Mouse (Mus musculus): ENCODE results near the gene Serpinb1c.
"Not testable (repeated sequence)": the region's sequence is repeated elsewhere in the genome, so short reads cannot be mapped to it uniquely, and the experiment has no call there.

Gene Serpinb1c

DNA sequence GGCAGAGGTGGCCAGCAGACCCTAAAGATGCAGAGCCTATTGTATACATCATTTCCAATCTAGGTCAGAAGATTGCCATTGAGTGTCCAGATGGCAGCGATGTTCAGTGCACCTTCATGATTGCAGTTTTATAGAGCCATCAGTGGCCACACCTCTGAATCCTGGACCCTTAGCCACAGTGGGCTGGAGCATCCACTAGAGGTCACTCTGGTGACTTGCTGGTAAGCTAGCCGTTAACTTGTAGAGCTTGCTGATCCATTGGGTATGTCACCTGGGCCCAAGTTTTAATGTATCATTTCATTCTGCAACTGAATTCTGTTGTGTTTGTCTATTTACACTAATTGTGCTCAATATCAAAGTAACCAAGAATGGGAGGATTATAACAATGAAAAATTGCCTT lies 32.4 kb downstream of the Serpinb1c start:
- no peak for DNase-seq (ENCODE audit: low spot score)

DNA sequence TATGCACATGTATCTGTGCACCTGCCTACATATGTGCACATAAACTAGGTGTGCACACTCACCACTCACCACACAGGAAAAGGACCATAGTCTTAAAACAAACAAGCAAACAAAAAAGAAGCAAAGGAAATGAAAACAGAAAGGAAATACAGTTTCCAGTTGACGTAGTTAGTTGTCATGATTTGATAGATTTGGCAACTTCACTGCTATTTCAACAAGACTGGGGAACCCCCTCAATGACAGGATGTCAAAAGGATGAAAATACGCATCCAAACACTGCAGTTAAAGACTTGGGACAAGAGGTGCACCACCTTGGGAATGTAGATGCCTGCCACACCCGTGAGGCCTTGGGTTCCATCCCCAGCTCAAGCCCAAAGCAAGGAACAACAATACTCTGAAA lies 33.5 kb downstream of the Serpinb1c start:
- DNase-seq (ENCODE audit: low spot score), result not testable (repeated sequence)

DNA sequence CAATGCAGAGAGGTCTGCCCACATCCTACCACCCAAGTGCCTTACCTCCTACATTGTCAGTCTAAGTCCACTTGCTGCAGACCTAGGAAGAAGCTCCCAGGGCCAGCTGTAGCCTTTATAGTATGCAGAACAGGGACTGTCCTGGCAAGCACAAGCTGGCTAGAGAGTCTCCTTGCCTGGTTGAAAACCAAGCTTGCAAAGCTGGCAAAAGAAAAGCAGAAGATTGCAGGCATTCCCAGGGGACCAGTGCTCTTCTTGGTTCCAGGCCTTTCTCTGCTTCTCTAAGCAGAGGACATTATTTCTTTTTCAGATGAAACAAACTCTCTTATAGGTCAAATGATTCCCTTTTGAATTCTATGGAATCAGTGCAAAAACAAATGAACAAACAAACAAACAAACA lies 34.6 kb downstream of the Serpinb1c start:
- DNase-seq (ENCODE audit: low spot score), result no peak

DNA sequence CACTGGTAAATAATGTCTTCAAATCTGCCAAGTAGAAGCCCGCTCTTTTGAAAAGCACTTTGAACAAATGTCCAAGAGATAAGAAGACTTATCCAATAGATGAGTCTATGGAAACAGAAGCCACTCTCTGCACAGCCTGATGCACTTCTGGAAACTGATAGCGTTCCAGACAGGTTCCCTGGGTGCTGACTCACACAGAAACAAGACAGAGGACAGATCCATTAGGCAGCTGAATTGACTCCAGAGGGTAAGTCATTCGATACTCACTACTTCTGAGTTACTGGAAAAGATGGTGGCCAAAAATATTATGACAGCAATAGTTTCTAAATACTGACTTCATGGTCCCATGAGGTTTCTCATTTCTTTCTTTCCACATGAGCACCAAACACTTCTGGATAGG lies 37.2 kb downstream of the Serpinb1c start:
- DNase-seq (ENCODE audit: low spot score), result no peak

DNA sequence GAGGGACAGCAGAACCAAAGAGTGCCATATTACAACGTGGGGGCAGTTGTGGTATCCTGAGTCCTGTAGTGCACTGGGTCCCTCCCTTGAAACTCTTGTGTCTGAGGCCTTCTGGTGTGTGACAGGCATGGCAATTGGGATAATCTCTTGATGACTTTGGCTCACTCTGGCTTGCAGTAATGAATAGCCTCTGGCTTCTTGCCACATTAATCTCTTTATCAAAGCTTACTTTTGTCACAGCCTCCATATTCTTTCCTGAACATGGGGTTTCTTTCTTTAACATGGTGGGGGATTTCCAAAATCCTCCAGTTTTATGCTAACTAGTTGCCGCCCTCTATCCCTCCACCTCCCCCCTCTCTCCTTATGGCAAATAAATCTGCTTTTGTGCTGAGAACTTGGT lies 44.9 kb downstream of the Serpinb1c start:
- DNase-seq (ENCODE audit: low spot score), result no peak

DNA sequence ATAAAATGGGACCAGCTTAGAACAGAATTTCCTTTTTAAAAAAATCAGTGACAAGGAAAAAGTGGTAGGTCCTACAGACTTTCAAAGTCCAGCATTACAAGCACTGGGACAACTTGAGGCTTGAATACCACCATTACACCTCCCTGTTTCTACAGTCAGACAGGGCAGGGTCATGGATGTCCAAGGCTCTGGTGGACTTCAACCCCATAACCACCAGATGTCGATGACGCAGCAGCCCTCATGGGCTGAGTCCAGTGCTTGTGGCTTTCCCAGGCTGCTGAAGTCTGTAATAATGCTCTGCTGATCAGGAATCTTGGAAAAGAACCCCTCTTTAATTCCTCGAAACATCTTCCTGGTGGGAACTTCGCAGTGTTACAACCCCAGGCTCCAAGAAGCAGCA lies 45.5 kb downstream of the Serpinb1c start:
- no peak for DNase-seq (ENCODE audit: low spot score)

DNA sequence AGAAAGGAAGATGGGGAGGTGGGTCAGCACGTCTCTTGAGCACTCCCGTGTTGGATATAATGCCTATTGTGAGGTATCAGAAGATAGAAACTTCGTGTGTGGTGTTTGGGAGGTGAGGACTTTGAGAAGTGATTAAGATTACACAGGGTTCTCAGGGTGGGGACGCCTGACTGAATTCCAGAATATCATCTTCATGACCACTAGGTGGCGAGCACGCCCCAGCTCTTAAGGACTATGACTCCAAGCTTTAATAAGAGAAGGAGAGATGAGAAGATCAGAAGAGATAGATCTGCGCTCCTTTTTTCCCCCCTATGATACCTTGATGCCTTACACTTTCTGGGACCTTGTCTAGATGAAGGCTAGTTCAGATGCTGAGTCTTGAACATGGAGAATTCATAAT lies 46.0 kb downstream of the Serpinb1c start:
- DNase-seq (ENCODE audit: low spot score), result no peak

DNA sequence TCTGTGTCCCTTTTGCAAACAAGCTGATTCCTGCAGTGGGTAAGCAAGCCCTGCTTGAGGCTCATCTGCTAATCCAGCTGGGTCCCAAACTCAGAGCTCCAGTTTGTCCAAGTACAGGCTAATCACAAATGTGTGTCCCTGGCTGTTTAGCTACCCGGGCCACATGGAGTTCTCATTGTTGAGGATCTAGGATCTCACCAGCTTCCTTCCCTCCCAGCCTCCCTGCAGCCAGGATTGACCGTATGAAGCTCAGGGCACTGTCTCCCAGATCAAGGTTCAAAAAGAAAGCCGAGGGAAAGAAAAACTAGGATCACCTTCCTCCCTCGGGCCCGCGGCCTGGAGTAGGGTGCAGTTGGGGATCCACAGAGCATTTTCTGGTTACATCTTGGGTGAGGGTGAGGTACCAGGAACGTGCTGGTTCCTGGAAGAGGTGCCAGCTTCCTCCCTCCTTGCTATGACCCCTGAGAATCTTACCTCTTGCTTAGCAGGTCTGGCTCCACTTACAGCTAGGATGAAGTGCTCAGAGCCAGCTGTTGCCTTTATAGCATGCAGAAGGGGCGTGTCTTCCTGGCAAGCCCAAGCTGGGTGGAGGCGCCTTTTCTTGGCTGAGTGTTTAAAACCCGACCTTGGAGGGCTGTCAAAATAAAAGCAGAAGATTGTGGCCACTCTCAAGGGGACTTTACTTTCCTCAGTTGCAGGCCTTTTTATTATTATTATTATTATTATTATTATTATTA lies 47.2 kb downstream of the Serpinb1c start, which contains the start of gene Serpinb1a:
Gene Serpinb1a (minus strand): TSS at position 518 of the 737 bp plus-strand sequence.
- DNase-seq (ENCODE audit: low spot score), result no peak

DNA sequence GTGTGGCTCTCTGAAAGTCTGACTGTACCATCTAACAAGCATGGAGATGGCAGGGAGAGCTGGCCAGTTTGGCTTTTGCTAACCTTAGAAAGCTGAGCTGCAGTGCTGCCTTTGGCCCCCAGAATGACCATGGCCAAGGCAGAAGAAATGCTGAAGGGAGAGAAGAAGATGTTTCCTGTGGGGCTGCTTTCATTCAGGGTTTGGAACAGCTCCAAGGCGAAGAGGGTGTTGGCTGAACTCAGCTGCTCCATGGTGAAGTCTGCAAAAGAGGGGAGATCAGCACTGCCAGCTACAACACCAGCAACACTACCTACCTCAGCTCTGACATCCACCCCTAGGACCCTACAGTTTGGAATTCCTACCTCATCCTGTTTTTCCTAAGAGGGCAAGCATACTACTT lies 47.9 kb downstream of the Serpinb1c start:
- DNase-seq (ENCODE audit: low spot score), result no peak

DNA sequence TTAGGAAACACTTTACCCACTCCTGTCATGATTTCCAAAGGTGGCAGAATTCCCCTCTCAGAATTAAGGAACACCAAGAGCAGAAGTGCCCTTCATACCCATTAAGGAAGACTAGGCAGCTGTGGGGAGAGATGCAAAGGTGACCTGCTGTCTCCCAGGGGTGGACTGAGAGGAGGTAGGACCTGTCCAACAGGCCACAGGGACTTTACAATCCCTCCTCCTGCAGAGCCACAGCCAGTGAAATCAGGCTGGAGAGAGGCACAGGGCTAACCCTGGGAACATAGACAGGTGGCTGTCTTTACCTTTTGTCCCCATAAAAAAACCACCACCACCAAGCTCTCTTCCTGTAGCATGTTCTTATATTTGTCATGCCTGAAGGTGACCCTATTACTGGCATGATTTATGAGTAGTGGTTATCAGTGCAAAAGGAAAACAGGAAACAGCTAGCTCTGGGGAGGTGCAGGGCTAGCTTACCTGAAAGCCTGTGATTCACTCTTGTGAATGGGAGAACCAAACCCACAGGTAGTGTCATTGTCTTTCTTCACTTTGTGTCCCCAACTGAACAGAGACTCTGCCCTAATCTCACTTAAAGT lies 48.4 kb downstream of the Serpinb1c start:
- no peak for DNase-seq (ENCODE audit: low spot score)

DNA sequence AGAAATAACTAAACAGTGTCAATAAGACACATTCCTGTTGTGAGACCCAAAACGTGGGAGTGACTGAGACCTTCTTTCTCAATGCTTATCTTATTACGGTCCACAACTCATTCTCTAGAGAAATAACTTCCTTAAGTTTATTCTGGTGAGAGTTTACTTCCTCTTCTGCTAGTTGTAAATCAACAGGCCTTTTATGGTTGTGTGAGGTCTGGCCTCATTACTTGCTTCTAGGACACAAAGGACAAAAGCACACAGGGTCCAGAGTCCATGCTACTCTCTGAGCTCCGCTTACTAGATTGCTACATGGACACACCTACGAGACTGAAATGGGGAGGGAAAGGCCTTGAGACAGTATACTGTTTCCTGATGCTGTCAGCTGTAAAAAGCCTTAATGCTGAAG lies 48.9 kb downstream of the Serpinb1c start:
- DNase-seq (ENCODE audit: low spot score), result no peak

DNA sequence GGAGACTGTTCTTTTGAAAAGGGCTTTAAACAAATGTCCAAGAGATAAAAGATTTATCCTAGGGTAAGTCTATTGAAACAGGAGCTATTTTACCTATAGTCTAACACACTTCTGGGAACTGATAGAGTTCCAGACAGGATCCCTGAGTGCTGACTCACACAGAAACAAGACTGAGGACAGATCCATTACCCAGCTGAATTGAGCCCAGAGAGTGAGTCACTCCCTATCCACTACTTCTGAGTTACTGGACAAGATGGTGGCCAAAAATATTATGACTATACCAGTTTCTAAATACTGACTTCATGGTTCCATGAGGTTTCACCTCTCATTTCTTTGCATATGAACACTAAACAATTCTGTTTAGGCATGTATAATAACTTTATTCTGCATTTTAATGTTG lies 51.8 kb downstream of the Serpinb1c start:
- DNase-seq (ENCODE audit: low spot score), result no peak

DNA sequence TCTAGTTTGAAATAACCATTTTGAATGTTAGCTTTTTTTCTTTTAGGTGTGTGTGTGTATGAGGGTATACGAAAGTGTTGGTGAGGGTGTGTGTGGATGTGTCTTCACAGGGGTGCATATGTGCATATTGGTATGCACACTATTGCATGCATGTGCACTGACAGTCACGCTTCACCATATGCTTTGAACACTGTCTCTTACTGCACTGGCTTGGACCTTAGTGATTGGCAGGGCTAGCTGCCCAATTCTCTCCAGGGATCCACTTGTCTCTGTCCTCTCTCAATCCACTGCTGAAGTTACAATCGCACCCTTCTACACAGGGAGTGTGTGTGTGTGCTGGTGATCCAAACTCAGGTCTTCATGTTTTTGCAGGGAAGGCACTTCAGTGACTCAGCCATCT lies 56.7 kb downstream of the Serpinb1c start:
- DNase-seq (ENCODE audit: low spot score), result no peak

DNA sequence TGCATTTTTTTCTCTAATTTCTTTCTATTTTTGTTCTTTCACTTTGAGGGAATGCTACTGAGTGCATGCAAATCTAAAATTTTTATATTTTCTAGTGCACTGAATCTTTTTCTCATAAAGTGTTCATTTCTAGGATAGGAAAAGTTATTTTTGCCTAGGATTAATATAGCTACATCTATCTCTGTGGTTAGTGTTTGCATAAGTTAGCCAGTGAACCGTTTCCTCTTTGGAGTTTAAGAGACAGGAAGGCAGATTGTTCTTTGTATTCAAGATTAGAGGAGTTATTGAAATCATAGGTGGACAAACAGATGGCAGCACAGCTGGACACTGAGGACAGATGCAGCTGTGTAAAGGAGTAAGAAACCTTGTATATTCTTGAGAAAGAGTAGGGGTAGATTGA lies 58.7 kb downstream of the Serpinb1c start:
- DNase-seq (ENCODE audit: low spot score), result no peak

DNA sequence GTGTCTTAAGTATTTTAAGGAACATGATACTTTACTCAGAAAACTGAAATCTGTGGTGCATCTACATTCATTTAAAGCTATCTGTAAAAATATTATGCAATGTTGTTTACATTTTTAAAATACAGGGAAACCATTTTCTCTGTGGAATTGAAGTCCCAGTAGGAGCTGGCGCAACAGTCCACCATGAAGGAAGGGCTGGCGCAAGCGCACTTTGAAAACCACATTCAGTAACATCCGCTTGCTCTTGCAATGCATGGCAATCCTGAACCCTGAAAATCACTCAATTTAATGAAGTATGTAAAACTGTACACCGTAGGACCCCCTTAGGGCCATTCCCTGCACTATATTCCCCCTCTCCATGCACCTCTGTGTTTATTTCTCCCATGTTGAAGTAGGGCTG lies 63.5 kb downstream of the Serpinb1c start:
- no peak for DNase-seq (ENCODE audit: low spot score)

DNA sequence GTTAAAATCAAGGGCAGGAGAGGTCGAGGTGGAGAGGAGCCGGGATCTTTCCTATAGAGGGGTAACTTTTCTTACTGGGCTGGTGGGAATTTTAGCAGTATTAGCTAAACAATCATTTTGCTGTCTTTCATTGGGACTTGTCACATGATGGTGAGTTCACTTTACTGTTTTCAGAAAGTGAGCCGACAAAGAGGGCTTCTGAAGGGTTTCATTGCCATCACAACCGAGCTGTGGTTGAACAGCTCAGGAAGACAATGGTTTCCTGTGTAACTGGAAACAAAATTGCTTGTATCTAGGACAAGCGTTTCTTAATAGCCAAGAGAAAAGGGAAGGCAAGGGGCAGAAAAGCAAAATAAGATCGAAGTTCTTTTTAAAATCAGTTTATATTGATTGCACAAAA lies 64.8 kb downstream of the Serpinb1c start:
- DNase-seq (ENCODE audit: low spot score), result no peak

DNA sequence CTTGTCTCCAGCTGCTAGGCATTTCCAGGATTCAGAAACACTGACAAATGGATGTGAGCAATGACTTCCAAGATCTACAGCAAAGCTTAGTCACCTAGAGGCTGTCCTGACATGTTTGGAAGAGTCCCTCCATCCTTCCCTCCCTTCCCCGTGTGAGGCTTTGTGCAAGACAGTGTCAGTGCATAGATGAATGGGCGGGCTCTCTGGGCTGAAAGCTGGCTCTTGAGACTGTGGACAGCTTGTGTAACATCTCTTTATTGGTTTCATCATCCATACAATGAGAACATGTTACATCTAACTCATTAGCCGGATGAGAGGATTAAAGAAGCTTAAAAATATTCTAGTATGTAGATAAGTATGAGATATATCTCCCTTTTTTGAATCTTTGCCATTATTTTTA lies 65.2 kb downstream of the Serpinb1c start:
- DNase-seq (ENCODE audit: low spot score), result no peak

DNA sequence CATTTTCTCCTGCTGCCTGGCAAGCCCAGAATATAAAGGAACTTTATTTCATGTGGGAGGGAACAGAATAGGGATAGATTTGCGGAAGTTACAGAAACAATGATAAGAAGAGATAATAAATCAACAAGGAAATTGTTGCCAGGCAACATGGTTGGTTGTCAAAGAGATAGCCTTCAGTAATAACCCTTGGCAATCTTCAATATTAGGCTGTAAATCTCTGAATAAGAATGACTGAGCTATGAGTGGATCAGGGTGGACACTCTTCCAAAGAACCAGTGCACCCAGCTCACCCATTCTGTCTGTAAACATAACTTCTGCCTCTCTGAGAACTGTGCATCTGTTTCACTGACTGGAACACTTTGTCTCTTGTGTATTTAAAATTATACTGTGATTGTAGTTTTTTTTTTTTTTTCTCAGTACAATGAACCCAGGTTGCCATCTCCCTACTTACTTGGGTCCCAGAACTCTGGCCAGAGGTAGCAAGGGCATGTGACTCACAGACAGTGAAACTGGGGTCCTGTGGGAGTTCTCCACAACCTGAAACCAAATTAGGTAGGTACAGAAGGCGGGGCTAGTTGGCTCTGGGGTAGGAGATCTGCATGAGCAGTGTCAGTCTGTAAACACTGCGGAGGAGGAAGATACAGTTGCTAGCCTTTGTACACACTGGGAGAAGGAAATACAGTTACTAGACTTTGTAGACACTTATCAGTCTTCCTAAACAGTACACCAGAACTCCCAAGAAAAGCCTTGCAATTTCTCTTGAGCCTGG lies 66.3 kb downstream of the Serpinb1c start:
- DNase-seq (ENCODE audit: low spot score), result no peak

All from urinary bladder, postnatal 10 days (tissue).